Mouse (Mus musculus) hindbrain, postnatal 0 days (tissue): Measurements from ENCODE around the gene Zkscan3. TPM values are rescaled to one million over a fixed set of nuclear protein-coding genes. Genes with fewer than 3 reads are reported as not detected.
A peak's percentile ranks its signal among the peaks of the same experiment; 100 is the strongest.

Experiments used
- ATAC-seq: fragments of 200-750 bp; cut with Nextera tagmentation; 2 replicates; pipeline ENCODE4 v1.8.0; 2017; ENCODE audit warnings: mild to moderate bottlenecking, moderate TSS enrichment, moderate library complexity
- DNase-seq: peaks from one replicate; pipeline ENCODE4 v3.0.0-alpha.2; 2015; ENCODE audit warnings: low spot score
- H3K27ac ChIP-seq: fragments of 300-500 bp; sonication (generic); 2 replicates; pipeline ENCODE4 v1.5.1; 2014; ENCODE audit warnings: mild to moderate bottlenecking
- H3K27me3 ChIP-seq: fragments of 300-500 bp; sonication (generic); 2 replicates; pipeline ENCODE4 v1.6.1; 2014; ENCODE audit warnings: low read length, mixed read lengths; ENCODE audit not compliant: insufficient read depth
- H3K36me3 ChIP-seq: fragments of 300-500 bp; sonication (generic); 2 replicates; pipeline ENCODE4 v1.6.1; 2014; ENCODE audit warnings: low read length, mixed read lengths; ENCODE audit not compliant: insufficient read depth
- H3K4me1 ChIP-seq: fragments of 300-500 bp; sonication (generic); 2 replicates; pipeline ENCODE4 v1.6.1; 2014; ENCODE audit warnings: antibody characterized with exemption, low read length, mixed read lengths; ENCODE audit not compliant: insufficient read depth
- H3K4me2 ChIP-seq: fragments of 300-500 bp; sonication (generic); 2 replicates; pipeline ENCODE4 v1.6.1; 2014; ENCODE audit warnings: low read depth, mild to moderate bottlenecking, low read length, moderate library complexity, mixed read lengths
- H3K4me3 ChIP-seq: fragments of 300-500 bp; sonication (generic); 2 replicates; pipeline ENCODE4 v1.5.1; 2014; ENCODE audit warnings: low read length
- H3K9ac ChIP-seq: fragments of 300-500 bp; sonication (generic); replicated peaks from 2 replicates; pipeline ENCODE4 v1.6.1; 2014; ENCODE audit warnings: mild to moderate bottlenecking, low read length, moderate library complexity, mixed read lengths
- H3K9me3 ChIP-seq: fragments of 300-500 bp; sonication (generic); 2 replicates; pipeline ENCODE4 v1.6.1; 2016; ENCODE audit warnings: low read length, mixed read lengths
- CTCF ChIP-seq: IDR thresholded peaks from 2 replicates; pipeline ENCODE4 v1.5.1; 2016; ENCODE audit warnings: antibody characterized with exemption, control low read depth, low read depth
- WGBS: fragments of 180-500 bp; shearing (Covaris S2); extraction: QIAGEN DNeasy Blood & Tissue Kit; methylation state at CpG from one replicate; pipeline ENCODE4 v1.1.7; 2014; 5-methylcytosine and 5-hydroxymethylcytosine counted together
- polyA plus RNA-seq: library from polyadenylated mRNA; unstranded; fragments of >200 nt; fragmentation: Nextera tagmentation; extraction: Ambion mirVana; gene quantifications from 2 replicates; pipeline ENCODE4 v1.2.1, GENCODE M21; 2015
- total RNA-seq: library from RNA; depleted of rRNA; stranded (reverse); fragments of >200 nt; gene quantifications from 2 replicates; pipeline ENCODE4 v1.2.3, GENCODE M21; 2014; rRNA removed

Zkscan3 gene
- total RNA-seq (36.4 and 47.1 TPM in 2 replicates), polyA plus RNA-seq (45.9 and 48.2 TPM in 2 replicates)

DNA sequence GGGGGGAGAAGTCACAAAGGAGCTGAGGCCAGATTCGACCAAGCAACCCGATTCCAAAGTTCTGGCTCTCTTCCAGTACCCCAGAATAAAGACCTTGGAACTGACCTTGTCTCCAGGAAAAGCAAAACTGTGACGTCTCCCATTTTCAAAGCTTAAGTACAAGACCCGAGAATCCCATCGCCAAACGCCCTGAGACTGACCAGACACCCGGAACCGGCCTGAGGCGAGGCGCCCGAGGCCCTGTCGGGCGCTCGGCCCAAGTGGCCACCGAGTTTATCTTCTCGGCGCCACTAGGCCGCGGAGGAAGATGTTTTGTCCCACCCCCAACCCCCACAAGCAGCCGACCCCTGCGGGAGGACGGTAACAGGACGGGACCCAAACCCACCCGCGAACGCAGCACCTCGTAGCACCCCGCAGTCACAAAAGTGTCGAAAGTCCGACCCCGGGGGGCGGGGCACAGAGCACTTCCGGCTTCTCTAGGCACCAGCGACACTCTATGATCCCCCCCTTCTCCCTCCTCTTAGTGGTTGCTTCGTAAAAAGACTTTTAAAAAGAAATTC is at the start of gene Zkscan3:
TSS of gene Zkscan3 (minus strand) at position 469 of the 560 bp plus-strand sequence.
- Histone ChIP-seq H3K4me1 (peaks cover 3% of the 10 kb centered on the region; the same call in 1 of the 2 replicates), H3K36me3 (no peaks in the 10 kb centered on the region), H3K27me3 (no peaks in the 10 kb centered on the region), H3K9me3 (no peaks in the 10 kb centered on the region), H3K4me2 (peak within 1 kb of the TSS; percentile 74), H3K9ac (peak within 1 kb of the TSS; percentile 88), H3K4me3 (peak within 1 kb of the TSS; percentile 91), H3K27ac (peak within 1 kb of the TSS; percentile 83)
- ATAC-seq (peak; percentile 96), DNase-seq (peak; percentile 95)
- no peak for TF ChIP-seq CTCF
- under 1% methylated on average over 35 of the region's 35 CpGs for WGBS

GRCm38 (mm10) chr13:21447856-21448614 is 45.5 kb upstream of the Zkscan3 start:
- DNase-seq = no peak
- no peaks in the 10 kb centered on the region for H3K9me3 ChIP-seq

DNA sequence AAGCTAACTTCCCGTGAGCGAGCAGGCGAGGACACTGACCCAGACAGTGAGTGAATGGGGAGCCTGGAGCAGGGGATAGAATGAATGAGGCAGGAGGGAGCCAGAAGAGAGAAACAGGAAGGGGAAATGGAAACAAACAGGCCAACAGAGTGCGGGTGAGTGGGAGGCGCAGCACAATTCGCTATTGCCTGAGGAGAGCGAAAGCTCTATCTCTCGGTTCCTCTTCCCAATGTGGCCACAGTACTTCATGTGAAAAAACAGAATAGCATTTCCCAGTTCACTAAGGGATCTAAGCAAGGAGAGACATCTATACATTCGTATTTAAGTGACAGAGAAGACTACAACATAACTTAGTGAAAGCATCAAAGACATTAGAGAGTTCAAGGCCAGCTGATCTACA is 44.2 kb upstream of the Zkscan3 start:
- no peak overlapping the region for H3K4me3 ChIP-seq
- H3K9me3 ChIP-seq = no peaks in the 10 kb centered on the region
- H3K4me2 ChIP-seq = no peak overlapping the region
- DNase-seq (no peak), ATAC-seq (no peak)
- TF ChIP-seq CTCF = no peak
- H3K27ac ChIP-seq = no peak overlapping the region
- peaks cover 29% of the 10 kb centered on the region; the same call in 1 of the 2 replicates for H3K36me3 ChIP-seq
- H3K27me3 ChIP-seq = no peaks in the 10 kb centered on the region
- WGBS = 83% methylated on average over 9 of the region's 9 CpGs
- no peaks in the 10 kb centered on the region for H3K4me1 ChIP-seq
- no peak overlapping the region for H3K9ac ChIP-seq

More at GRCm38 (mm10) chr13:21447856-21448614, 45.5 kb upstream of the Zkscan3 start:
- Histone ChIP-seq H3K27me3 (no peaks in the 10 kb centered on the region), H3K4me1 (peaks cover 7% of the 10 kb centered on the region; the same call in 1 of the 2 replicates), H3K4me2 (no peak overlapping the region), H3K27ac (no peak overlapping the region), H3K4me3 (no peak overlapping the region), H3K36me3 (peaks cover 29% of the 10 kb centered on the region; the same call in 1 of the 2 replicates), H3K9ac (no peak overlapping the region)
- 83% methylated on average over 16 of the region's 16 CpGs for WGBS
- no peak for TF ChIP-seq CTCF
- no peak for ATAC-seq

DNA sequence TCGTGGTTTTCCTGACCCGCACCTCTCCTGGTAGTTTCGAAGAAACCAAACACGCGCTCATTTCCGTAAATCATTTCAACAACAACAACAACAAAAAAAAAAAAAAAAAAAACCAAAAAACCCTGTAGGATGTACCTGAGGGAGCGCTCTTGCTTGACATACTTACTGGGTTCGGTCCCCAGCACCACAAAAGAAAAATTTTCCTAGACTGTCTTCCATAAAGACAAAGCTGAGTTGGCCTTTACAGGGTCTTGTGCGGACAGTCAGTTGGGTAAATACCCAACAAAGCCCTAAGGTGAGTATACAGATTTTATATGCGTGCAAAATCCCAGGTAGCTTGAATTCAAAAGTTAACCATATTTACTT is 38.6 kb upstream of the Zkscan3 start:
- Histone ChIP-seq H3K36me3 (peaks cover 14% of the 10 kb centered on the region; the same call in 1 of the 2 replicates), H3K9ac (peak overlapping the region; percentile 61), H3K4me1 (0 out of 2 replicates have a peak, but pooled peaks cover 4% of the 10 kb centered on the region), H3K4me3 (peak overlapping the region; percentile 55), H3K27me3 (no peaks in the 10 kb centered on the region), H3K9me3 (no peaks in the 10 kb centered on the region), H3K27ac (peak overlapping the region; percentile 78; the same call in 1 of the 2 replicates), H3K4me2 (peak overlapping the region; percentile 93)
- WGBS = 15% methylated on average over 10 of the region's 10 CpGs
- ATAC-seq (peak; percentile 48; the same call in 1 of the 2 replicates), DNase-seq (peak; percentile 1)
- no peak for TF ChIP-seq CTCF

DNA sequence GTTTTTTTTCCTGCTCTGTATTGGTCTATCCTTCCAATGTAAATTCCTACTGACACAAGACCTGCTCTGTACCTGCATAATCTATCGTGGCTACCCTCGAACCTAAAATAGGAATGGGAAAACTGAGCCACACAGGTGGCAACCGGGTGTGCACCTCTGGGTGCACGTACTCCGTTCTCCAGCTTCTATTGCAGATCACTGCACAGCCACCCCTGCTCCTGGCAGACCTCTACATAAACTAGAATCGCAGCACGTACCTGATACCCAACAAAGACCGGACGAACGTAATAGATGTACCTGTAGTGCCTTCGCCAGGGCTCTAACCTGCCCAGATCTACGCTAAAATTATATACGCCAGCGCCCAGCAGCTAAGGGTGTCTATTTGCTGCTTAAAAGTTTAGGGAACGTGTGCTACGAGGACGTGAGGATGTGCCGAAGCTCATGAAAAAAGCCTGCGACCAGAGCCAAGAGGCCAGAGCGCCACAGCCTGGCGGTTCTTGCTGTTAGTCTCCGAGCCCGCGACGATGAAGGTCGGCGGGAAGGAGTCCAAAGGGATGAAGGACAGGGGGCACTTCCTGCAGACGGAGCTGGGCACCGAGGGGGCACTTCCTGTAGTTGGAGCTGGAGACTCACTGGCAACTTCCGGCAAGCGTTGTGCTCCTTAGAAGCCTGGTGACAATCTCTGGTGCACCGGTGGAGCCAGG is 38.1 kb upstream of the Zkscan3 start, which contains the start of gene Pgbd1:
TSS of gene Pgbd1 (minus strand) at position 556 of the 704 bp plus-strand sequence.
- peak; percentile 67 for TF ChIP-seq CTCF
- Histone ChIP-seq H3K4me2 (peak within 1 kb of the TSS; percentile 93), H3K4me1 (0 out of 2 replicates have a peak, but pooled peaks cover 4% of the 10 kb centered on the region), H3K4me3 (peak within 1 kb of the TSS; percentile 55), H3K36me3 (peaks cover 11% of the 10 kb centered on the region; the same call in 1 of the 2 replicates), H3K27ac (peak within 1 kb of the TSS; percentile 78), H3K9me3 (no peaks in the 10 kb centered on the region), H3K9ac (peak within 1 kb of the TSS; percentile 61), H3K27me3 (no peaks in the 10 kb centered on the region)
- DNase-seq (peak; percentile 94), ATAC-seq (peak; percentile 97)
- under 1% methylated on average over 32 of the region's 32 CpGs for WGBS

DNA sequence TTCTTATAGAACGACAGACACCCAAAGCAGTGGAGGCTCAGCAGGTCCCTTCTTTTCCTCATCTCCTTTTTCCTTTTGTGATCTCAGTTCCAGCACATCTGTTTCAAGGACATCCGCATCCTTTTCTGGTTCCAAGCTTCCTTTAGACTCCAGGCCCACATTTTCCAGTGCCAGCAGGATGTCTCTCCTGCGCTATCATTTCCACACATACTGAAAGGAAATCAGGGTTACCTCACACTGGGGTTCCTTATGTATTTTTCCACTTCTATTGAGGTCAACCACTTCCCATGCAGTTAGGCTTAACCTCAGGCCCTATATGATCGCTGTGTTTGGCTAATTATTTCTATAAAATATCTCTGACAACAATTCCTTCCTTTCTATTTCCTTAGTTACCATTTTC is 32.9 kb upstream of the Zkscan3 start:
- 83% methylated on average over 4 of the region's 4 CpGs for WGBS
- no peak overlapping the region for H3K4me3 ChIP-seq
- no peak overlapping the region for H3K4me2 ChIP-seq
- no peaks in the 10 kb centered on the region for H3K36me3 ChIP-seq
- H3K9me3 ChIP-seq = no peaks in the 10 kb centered on the region
- ATAC-seq = no peak
- no peaks in the 10 kb centered on the region for H3K27me3 ChIP-seq
- DNase-seq = no peak
- H3K27ac ChIP-seq = no peak overlapping the region
- 0 out of 2 replicates have a peak, but pooled peaks cover 4% of the 10 kb centered on the region for H3K4me1 ChIP-seq
- no peak overlapping the region for H3K9ac ChIP-seq
- TF ChIP-seq CTCF = no peak
